Mouse (Mus musculus) T-cell, adult 2 months (primary cell): ENCODE data around the gene Gimap3.

ENCODE experiments used
- DNase-seq: peaks from one replicate; pipeline ENCODE4 v3.0.0; 2022; ENCODE audit warnings: low spot score

Gene Gimap3

DNA sequence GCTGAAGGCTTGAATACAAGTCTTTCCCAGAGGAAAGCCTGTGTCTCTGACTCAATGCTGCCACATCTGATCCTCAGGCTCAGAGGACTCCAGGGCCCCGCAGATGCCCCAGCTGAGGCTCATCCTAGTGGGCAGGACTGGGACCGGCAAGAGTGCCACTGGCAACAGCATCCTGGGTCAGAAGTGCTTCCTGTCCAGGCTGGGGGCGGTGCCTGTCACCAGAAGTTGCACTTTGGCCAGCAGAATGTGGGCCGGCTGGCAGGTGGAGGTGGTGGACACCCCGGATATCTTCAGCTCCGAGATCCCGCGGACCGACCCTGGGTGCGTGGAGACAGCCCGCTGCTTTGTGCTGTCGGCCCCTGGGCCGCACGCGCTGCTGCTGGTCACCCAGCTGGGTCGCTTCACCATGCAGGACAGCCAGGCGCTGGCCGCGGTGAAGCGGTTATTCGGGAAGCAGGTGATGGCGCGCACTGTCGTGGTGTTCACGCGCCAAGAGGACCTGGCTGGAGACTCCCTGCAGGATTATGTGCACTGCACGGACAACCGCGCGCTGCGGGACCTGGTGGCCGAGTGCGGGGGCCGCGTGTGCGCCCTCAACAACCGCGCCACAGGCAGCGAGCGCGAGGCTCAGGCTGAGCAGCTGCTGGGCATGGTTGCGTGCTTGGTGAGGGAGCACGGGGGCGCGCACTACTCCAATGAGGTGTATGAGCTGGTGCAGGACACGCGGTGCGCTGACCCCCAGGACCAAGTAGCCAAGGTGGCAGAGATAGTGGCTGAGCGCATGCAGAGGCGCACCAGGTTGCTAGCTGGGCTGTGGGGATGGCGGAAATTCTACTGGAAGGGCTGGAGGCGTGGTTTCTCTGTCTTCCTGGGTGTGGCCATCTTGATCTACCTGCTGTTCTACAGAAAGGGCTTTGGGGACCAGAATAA, 28.0 kb downstream of the Gimap3 start:
- DNase-seq: no peak

DNA sequence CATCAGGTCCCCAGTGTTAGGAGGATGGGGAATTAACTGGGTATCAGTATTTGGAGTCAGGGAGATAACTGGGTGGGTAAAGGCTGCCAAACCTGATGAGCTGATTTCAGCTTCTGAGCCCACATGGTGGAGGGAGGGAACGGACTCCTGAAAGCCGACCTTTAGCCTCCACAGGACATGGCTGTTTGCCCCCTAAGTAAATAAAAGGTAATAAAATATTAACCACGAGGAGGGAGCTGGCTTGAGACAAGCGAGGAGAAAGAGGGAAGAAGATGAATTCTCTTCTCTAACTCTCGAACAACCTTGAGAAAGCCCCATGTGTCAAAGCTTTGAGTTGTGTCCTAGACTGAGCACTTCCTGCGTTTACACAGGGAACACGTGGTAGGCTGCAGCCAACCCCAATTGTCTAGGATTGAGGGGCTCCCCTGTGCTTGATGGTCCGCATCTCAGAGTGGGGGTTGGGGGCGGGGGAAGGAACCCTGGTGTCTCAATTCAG, 28.9 kb downstream of the Gimap3 start:
- DNase-seq: no peak

- peak; percentile 47 for DNase-seq
Observed at GRCm38 (mm10) chr6:48741273-48741672, 29.4 kb downstream of the Gimap3 start.

DNA sequence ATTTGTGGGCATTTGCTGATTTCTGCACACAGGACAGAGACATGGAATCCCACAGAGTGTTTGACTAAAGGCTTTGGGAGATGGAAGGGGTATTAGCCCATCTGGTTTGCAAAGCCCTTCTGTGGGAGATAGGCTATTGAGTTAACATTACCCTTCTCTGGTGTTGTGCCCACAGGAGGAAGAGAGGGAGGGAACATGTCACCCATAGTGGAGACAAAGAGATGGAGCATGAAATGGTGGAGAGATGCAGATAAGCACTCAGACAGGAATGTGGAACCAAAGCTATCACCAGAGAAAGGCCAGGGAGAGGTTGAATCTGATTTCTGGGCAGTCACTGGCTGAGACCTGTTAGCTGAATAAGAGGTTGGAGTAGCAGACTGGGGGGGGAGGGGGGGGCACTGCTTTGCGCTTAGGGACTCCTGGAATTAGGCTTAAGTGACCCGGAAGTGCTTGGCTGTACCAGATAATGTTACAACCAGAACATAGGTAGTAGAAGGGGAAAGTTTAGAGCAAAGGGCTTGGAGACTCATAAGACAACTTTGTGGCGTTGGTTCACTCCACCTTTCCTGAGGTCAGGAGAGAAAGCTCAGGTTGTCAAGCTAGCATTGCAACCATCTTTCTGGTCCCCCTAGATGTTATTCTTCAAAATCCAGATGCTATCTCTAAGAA, 30.0 kb downstream of the Gimap3 start:
- DNase-seq: no peak

- DNase-seq: no peak
Observed at GRCm38 (mm10) chr6:48739780-48740055, 30.9 kb downstream of the Gimap3 start.

- peak; percentile 84 for DNase-seq
Observed at GRCm38 (mm10) chr6:48738961-48739779, 31.5 kb downstream of the Gimap3 start, which contains the start of gene Gimap1. Gene Gimap1, plus strand, starts transcription at chr6:48739054.

DNA sequence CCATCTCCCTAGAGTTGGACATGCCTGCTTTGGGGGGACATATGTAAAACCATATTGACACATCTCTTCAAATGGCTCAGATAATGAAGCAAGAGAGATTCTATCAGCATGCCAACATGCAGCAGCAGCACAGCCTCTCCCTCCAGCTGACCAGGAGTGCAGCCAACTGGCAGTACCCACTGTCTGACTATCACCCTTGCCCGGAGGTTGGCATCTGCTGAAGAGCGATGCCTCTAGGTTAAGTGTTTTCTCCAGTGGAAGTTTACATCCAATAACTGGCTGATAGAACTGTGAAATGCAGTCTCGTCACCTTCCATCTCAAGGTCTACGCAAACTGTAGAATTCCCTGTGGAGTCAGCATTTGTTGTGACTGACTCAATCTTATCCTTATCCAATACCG, 33.0 kb downstream of the Gimap3 start:
- no peak for DNase-seq

- DNase-seq: peak; percentile 68
Observed at GRCm38 (mm10) chr6:48737053-48737452, 33.6 kb downstream of the Gimap3 start.

DNA sequence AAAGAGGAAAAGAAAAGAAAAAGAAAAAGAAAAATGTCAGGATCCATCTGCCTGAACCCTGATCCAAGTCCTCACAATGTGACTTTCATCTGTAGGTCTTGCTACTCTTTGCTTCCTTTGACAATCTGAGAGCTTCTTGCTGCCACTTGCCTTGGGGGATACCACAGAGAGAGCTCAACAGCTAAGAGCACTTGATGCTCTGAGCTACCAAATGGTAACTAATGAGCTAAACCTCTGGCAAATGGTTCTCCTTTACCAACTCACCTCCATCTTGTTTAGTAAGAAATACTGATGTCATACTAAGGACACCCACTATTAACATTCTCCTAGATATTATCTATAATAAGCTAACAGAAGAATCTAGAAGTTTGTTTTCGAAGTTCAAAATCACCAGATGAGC, 37.0 kb downstream of the Gimap3 start:
- DNase-seq: no peak

DNA sequence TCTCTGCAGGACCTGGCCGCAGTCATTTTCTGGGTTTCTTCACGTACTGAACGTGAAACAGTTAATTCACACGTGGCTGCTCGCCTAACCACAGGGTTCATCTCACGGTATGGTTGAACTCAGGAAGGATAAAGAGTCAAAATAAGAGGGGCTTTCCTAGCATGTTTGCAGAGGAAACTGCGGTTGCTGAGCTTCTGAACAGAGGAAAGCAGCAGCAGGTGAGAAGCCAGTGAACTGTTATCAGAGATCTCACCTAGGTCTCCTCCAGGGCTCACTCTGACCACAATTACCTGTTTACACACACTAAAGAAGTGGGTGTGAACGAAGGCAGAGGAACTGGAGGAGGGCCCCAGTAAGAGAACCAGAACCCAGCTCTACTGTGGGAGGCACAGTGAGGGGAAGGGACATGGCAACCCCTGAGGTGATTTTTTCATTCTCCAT, 37.8 kb downstream of the Gimap3 start:
- DNase-seq: peak; percentile 95

- peak; percentile 91 for DNase-seq
Observed at GRCm38 (mm10) chr6:48727761-48728160, 42.9 kb downstream of the Gimap3 start.

- DNase-seq: peak; percentile 88
Observed at GRCm38 (mm10) chr6:48725476-48725875, 45.2 kb downstream of the Gimap3 start.

DNA sequence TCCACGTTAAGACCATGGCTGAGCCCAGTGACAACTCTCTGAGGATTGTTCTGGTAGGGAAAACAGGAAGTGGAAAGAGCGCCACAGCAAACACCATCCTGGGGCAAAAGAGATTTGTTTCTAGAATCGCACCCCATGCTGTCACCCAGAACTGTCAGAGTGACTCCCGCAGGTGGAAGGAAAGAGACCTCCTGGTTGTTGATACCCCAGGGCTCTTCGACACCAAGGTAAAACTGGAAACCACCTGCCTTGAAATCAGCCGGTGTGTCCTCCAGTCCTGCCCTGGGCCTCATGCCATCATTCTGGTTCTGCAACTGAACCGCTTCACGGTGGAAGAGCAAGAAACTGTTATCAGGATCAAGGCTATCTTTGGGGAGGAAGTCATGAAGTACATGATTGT, 47.2 kb downstream of the Gimap3 start:
- DNase-seq: peak; percentile 52

DNA sequence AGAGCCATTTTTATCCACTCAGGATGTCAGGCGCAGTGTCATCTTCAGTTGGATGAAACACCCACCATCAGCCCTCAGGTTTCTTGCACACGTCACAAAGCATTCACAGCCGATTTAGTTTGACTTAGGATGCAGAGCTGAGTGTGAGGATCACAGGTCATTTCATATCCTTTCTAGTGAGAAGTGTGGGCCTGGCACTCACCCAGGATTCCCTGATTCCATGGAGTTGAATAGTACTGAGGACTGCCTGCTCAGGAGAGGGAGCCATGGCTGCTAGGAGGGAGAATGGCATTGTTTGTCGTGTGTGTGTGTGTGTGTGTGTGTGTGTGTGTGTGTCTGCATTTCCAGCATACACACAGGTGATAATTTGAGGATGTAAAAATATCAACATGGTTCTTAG, 50.3 kb downstream of the Gimap3 start:
- DNase-seq: no peak

- peak; percentile 90 for DNase-seq
Observed at GRCm38 (mm10) chr6:48718455-48718854, 52.2 kb downstream of the Gimap3 start, which contains the start of the genes Gm28053 and Gimap7. Gene Gm28053, plus strand, starts transcription at chr6:48718607. Gene Gimap7, plus strand, starts transcription at chr6:48718621.
